29 mouse cellular contexts compared by ENCODE assay signal in the genomic region with DNA sequence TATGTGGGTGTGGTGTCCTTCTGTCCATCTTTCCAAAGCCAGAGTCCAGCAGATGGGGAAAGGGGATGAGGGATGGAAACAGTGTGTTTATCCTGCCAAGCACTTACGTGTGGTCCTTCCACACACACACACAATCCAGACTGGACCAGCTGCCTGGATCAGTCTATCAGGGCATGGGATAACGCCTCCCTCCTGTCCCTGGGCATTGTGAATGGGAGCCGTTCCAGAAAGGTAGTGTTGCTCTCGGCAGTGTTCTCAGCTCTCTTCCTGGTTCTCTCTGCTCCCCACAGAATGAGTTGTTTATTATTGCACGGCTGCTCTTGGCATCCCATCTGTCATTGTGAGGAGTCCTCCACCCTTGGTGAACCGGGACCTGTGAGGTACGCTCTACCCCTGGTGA. TPM values are rescaled to one million over a fixed set of nuclear protein-coding genes. Genes with fewer than 3 reads are reported as not detected.
DNase-seq lines count a peak whose midpoint lies in the region; TF ChIP-seq lines count a peak whose summit lies in the region.
"Had no signal": no experiment of that assay in that cellular context is flagged by ENCODE, and none has a peak within 500 bp of the region (broad histone marks: within the 10 kb centered on the region; RNA-seq: fewer than 3 reads in every experiment).

No protein-coding gene starts in this region.

- no peak for TF ChIP-seq POLR2A in cerebellum, adult 2 months (IDR thresholded peaks at IDR 0.05; ENCODE audit: borderline replicate concordance, insufficient read depth, low read length)

- DNase-seq in cerebellum, postnatal 10 days: peak; percentile 72 to 78
- DNase-seq in cerebellum, adult 2 months: no peak
- peak; percentile 8 for DNase-seq in gastrocnemius, adult 2 months
- DNase-seq in gastrocnemius, postnatal 25 days: no peak
- peak; percentile 54 for DNase-seq in left cerebral cortex, postnatal 4 days
- no peak for DNase-seq in left cerebral cortex, adult 11 months (ENCODE audit: low spot score)
- DNase-seq: adrenal gland, adult 8-10 months; adrenal gland, postnatal 14 days; adrenal gland, postnatal 36 days; B cell, adult 2 months; cerebellum, adult 11 months; cerebellum, adult 18-20 months; cerebellum, adult 9-10 months; cerebellum, postnatal 36 days; embryo, embryonic 11 days had no signal

- no peaks in the 10 kb centered on the region for H3K27me3 ChIP-seq in cerebellum, adult 2 months (ENCODE audit: control insufficient read depth, insufficient read depth, low read length)
- H3K27me3 ChIP-seq: forebrain, embryonic 15.5 days had no signal

- H3K4me1 ChIP-seq in cerebellum, adult 2 months (ENCODE audit: control insufficient read depth, insufficient read depth, low read length): no peaks in the 10 kb centered on the region

- 25% methylated on average over 7 of the region's 7 CpGs for WGBS in cerebellum, adult 2 months

- TF ChIP-seq CTCF in cerebellum, adult 2 months (IDR thresholded peaks at IDR 0.05; ENCODE audit: borderline replicate concordance, insufficient read depth, low read depth, low read length): no peak
- TF ChIP-seq CTCF in gastrocnemius, adult 2 months (IDR thresholded peaks at IDR 0.05): no peak

- no peak overlapping the region for H3K27ac ChIP-seq in cerebellum, adult 2 months (ENCODE audit: insufficient read depth, low read length)
- H3K27ac ChIP-seq in gastrocnemius, adult 2 months: no peak overlapping the region
- H3K27ac ChIP-seq: embryonic facial prominence, embryonic 13.5 days; embryonic facial prominence, embryonic 15.5 days; forebrain, embryonic 10.5 days; forebrain, embryonic 12.5 days; forebrain, embryonic 15.5 days had no signal

- H3K4me3 ChIP-seq in cerebellum, adult 2 months (replicated peaks; ENCODE audit: insufficient read depth, low read depth, low read length): no peak overlapping the region
- no peak overlapping the region for H3K4me3 ChIP-seq in gastrocnemius, adult 2 months
- H3K4me3 ChIP-seq: embryonic facial prominence, embryonic 13.5 days; embryonic facial prominence, embryonic 15.5 days; erythroblast, embryonic 14.5 days; forebrain, embryonic 10.5 days; forebrain, embryonic 12.5 days; forebrain, embryonic 15.5 days had no signal

- intact Hi-C loops in gastrocnemius, adult 2 months (cut with DNase I): no loop called here
- intact Hi-C loops in left cerebral cortex, postnatal 4 days (cut with DNase I): no loop called here

RNA-seq across cellular contexts. Expression of gene Kcne1, which starts 1.4 kb away (rescaled TPM):
- 0.08 TPM in 1 of 2 replicates, not detected in the other for polyA plus RNA-seq in cerebellum, adult 2 months (2012; rRNA removed)
- not detected for total RNA-seq in gastrocnemius, adult 2 months (2021)
- not detected for total RNA-seq in gastrocnemius, postnatal 25 days (2021)
- not detected for total RNA-seq in left cerebral cortex, postnatal 4 days (2021)
- total RNA-seq: adrenal gland, adult 18-20 months; adrenal gland, adult 8-10 months; adrenal gland, postnatal 14 days; adrenal gland, postnatal 36 days; common myeloid progenitor, adult 5-6 weeks had no signal
- polyA plus RNA-seq: activated CD4-positive, CD25-positive, alpha-beta regulatory T cell, adult 4 months; CD4-positive, CD25-positive, alpha-beta regulatory T cell, adult 4 months; erythroblast, embryonic 14.5 days; forebrain, embryonic 15.5 days; G1E; Patski had no signal

RNA-seq across cellular contexts. Expression of gene Fam243, which starts 39.5 kb away (rescaled TPM):
- not detected in 2 replicates for polyA plus RNA-seq in cerebellum, adult 2 months (2012; rRNA removed)
- total RNA-seq in gastrocnemius, adult 2 months (2021): not detected
- total RNA-seq in gastrocnemius, postnatal 25 days (2021): not detected
- total RNA-seq in left cerebral cortex, postnatal 4 days (2021): not detected
- total RNA-seq: adrenal gland, adult 18-20 months; adrenal gland, postnatal 14 days; adrenal gland, postnatal 36 days; CH12.LX; common myeloid progenitor, adult 5-6 weeks had no signal
- polyA plus RNA-seq: activated CD4-positive, CD25-positive, alpha-beta regulatory T cell, adult 4 months; CD4-positive, CD25-positive, alpha-beta regulatory T cell, adult 4 months; embryonic facial prominence, embryonic 13.5 days; embryonic facial prominence, embryonic 15.5 days; erythroblast, embryonic 14.5 days; forebrain, embryonic 10.5 days; forebrain, embryonic 12.5 days; frontal cortex, adult 2 months; G1E had no signal

RNA-seq across cellular contexts. Expression of gene Smim11, which starts 59.6 kb away (rescaled TPM):
- polyA plus RNA-seq in cerebellum, adult 2 months (2012; rRNA removed): 32.2 and 35.8 TPM in 2 replicates
- 10 to 100 TPM; 62.7 to 83.8 TPM for total RNA-seq in gastrocnemius, adult 2 months (2021)
- total RNA-seq in gastrocnemius, postnatal 25 days (2021): 10 to 100 TPM; 59.4 to 63.3 TPM
- total RNA-seq in left cerebral cortex, postnatal 4 days (2021): 10 to 100 TPM; 13.4 to 16.3 TPM

Comparison
In these comparisons a context has a peak if more than half of its experiments do, and no peak if none do; other contexts are left out.
1. DNase-seq: peak in cerebellum, postnatal 10 days (2 of 2), gastrocnemius, adult 2 months (single experiment) and left cerebral cortex, postnatal 4 days (single experiment); none in cerebellum, adult 2 months (0 of 2), gastrocnemius, postnatal 25 days (single experiment) and left cerebral cortex, adult 11 months (single experiment).